Mouse (Mus musculus): ENCODE data around the gene Faap24.

DNA sequence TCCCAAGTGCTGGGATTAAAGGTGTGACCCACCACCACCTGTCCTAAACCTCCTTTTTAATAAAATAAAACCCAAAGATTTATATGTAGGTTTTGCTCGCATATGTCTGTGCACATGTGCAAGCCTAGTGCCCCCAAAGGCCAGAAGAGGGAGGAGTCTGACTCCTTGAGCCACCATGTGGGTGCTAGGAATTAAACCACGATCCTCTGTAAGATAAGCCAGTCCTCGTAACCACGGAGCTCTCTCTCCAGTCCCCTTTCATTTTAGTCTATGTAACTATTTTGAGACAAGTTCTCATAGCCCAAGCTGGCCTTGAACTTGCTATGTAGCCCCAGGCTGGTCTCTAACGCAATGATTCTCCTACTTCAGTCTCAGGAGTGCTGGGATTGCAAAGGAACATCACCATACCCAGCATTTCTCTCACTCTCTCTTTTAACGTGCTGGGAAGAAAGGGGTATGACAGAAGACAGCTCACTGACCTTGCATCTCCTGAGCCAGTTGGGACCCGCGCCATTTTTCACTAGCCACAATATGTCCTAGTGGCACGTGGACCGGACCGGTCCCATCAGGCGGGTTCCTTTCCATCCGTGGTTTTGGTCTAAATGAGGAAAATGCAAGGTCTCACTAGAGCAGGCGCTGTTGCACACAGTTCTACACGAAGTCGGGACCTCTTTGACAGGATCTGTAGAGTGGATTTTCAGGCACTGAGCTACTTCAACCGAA is 741 bp downstream of the Faap24 start:
- TF ChIP-seq POLR2A (IDR thresholded peaks at IDR 0.05; ENCODE audit: borderline replicate concordance, insufficient read depth, low read length): no peak
- TF ChIP-seq CTCF (IDR thresholded peaks at IDR 0.05; ENCODE audit: borderline replicate concordance, insufficient read depth, low read depth, low read length): no peak
